Comparison of ENCODE assay signal across 7 mouse cellular contexts in the genomic region with DNA sequence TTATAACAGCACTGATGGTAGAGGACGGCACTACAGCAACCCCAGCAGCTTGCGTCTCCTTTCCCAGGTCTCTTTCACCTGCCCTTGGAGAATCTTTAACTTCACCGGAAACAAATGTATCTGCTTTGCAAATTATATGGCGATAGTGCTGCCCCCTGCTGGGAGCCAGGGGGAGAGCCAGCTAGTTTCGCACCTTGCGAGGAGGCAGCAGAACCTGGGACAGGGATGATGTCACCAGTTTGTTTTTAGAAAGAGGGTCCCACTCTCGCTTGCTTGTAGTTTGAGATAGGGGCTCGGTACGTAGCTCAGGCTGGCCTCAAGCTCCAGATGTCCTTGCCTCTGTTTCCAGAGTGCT. TPM values are rescaled to one million over a fixed set of nuclear protein-coding genes. Genes with fewer than 3 reads are reported as not detected.
A peak's percentile ranks its signal among the peaks of the same experiment; 100 is the strongest.
DNase-seq lines count a peak whose midpoint lies in the region; ATAC-seq and TF ChIP-seq lines count a peak whose summit lies in the region.

No protein-coding gene starts in this region.

- peak; percentile 85 for ATAC-seq in erythroblast, adult 5-6 weeks (replicated peaks; ENCODE audit: low FRiP score, poor library complexity, severe bottlenecking)
- ATAC-seq in hematopoietic stem cell, adult 5-6 weeks (replicated peaks in 1 of 2; ENCODE audit: insufficient read depth in 1 of 2, low FRiP score in 2 of 2, low TSS enrichment in 1 of 2, low read depth in 1 of 2, poor library complexity in 2 of 2, severe bottlenecking in 2 of 2), result peak; percentile 58 to 85

- DNase-seq in Muller cell, postnatal 12 days (ENCODE audit: inconsistent ontology term), result peak; percentile 26
- DNase-seq in brain, embryonic 14.5 days (ENCODE audit: low read depth), result peak; percentile 65
- DNase-seq in layer of hippocampus, postnatal 14 days (ENCODE audit: low spot score in 2 of 2), result peak; percentile 36 to 40
- DNase-seq in lung, postnatal 36 days, result peak; percentile 78
- DNase-seq in right cerebral cortex, postnatal 36 days (ENCODE audit: low spot score in 2 of 2), result peak; percentile 17 to 21

- TF ChIP-seq POLR2A in brain, embryonic 14.5 days (IDR thresholded peaks at IDR 0.05; ENCODE audit: borderline replicate concordance, extremely low read depth, insufficient read depth, insufficient read length, poor library complexity, severe bottlenecking), result no peak

- peak; percentile 83 for TF ChIP-seq CTCF in brain, embryonic 14.5 days (IDR thresholded peaks at IDR 0.05; ENCODE audit: borderline replicate concordance, extremely low read depth, insufficient read depth, insufficient read length)

RNA-seq across cellular contexts. Expression of gene Gm572, which starts 1.0 kb away (rescaled TPM):
- polyA plus RNA-seq in brain, embryonic 14.5 days (2012; rRNA removed), result not detected in 2 replicates
- total RNA-seq in erythroblast, adult 5-6 weeks (2015; ENCODE audit: low replicate concordance), result not detected in 2 replicates
- total RNA-seq in erythroblast, adult 5-6 weeks (2017; ENCODE audit: low replicate concordance), result not detected in 2 replicates
- total RNA-seq in hematopoietic stem cell, adult 5-6 weeks (2017), result not detected in 2 replicates
- not detected for total RNA-seq in layer of hippocampus, postnatal 14 days (2021)

RNA-seq across cellular contexts. Expression of gene Tardbp, which starts 17.3 kb away (rescaled TPM):
- 438 and 625 TPM in 2 replicates for polyA plus RNA-seq in brain, embryonic 14.5 days (2012; rRNA removed)
- total RNA-seq in erythroblast, adult 5-6 weeks (2015; ENCODE audit: low replicate concordance), result 83.6 and 89.4 TPM in 2 replicates
- 112 and 199 TPM in 2 replicates for total RNA-seq in erythroblast, adult 5-6 weeks (2017; ENCODE audit: low replicate concordance)
- 356 and 659 TPM in 2 replicates for total RNA-seq in hematopoietic stem cell, adult 5-6 weeks (2017)
- 100 to 1,000 TPM; 199 to 208 TPM for total RNA-seq in layer of hippocampus, postnatal 14 days (2021)

RNA-seq across cellular contexts. Expression of gene Masp2, which starts 41.8 kb away (rescaled TPM):
- polyA plus RNA-seq in brain, embryonic 14.5 days (2012; rRNA removed), result 1.6 and 2.6 TPM in 2 replicates
- not detected in 2 replicates for total RNA-seq in erythroblast, adult 5-6 weeks (2015; ENCODE audit: low replicate concordance)
- 0.28 TPM in 1 of 2 replicates, not detected in the other for total RNA-seq in erythroblast, adult 5-6 weeks (2017; ENCODE audit: low replicate concordance)
- 0.30 and 0.44 TPM in 2 replicates for total RNA-seq in hematopoietic stem cell, adult 5-6 weeks (2017)
- total RNA-seq in layer of hippocampus, postnatal 14 days (2021), result 1 to 10 TPM; 1.0 to 1.8 TPM

RNA-seq across cellular contexts. Expression of gene Srm, which starts 52.8 kb away (rescaled TPM):
- 96.7 and 108 TPM in 2 replicates for polyA plus RNA-seq in brain, embryonic 14.5 days (2012; rRNA removed)
- 25.7 and 26.5 TPM in 2 replicates for total RNA-seq in erythroblast, adult 5-6 weeks (2015; ENCODE audit: low replicate concordance)
- 2.4 and 9.6 TPM in 2 replicates for total RNA-seq in erythroblast, adult 5-6 weeks (2017; ENCODE audit: low replicate concordance)
- 17.2 and 20.2 TPM in 2 replicates for total RNA-seq in hematopoietic stem cell, adult 5-6 weeks (2017)
- 10 to 100 TPM; 69.0 to 73.3 TPM for total RNA-seq in layer of hippocampus, postnatal 14 days (2021)

Comparison
In these comparisons a context has a peak if more than half of its experiments do, and no peak if none do; other contexts are left out.
1. Peak in every context shown above with its lines: DNase-seq and ATAC-seq.
2. DNase-seq: peak in every context shown above with its lines; median percentile 78 in lung, postnatal 36 days; 65 in brain, embryonic 14.5 days; 38 in layer of hippocampus, postnatal 14 days; 26 in Muller cell, postnatal 12 days; 19 in right cerebral cortex, postnatal 36 days.